In genomic region chr16:26598591-26598990, GRCm38 (mm10) we compare ENCODE assay signal across 19 mouse cellular contexts.
"Had no signal": no experiment of that assay in that cellular context is flagged by ENCODE, and none has a peak within 500 bp of the region (broad histone marks: within the 10 kb centered on the region; RNA-seq: fewer than 3 reads in every experiment).

No protein-coding gene starts in this region.

- ATAC-seq: midbrain, embryonic 15.5 days had no signal

- H3K27ac ChIP-seq: liver, embryonic 13.5 days; midbrain, embryonic 12.5 days; midbrain, embryonic 15.5 days; neural tube, embryonic 12.5 days; neural tube, embryonic 15.5 days had no signal

- DNase-seq: kidney, adult 18-20 months; kidney, adult 9 months; kidney, postnatal 14 days; kidney, postnatal 4 days; layer of hippocampus, adult 9-11 months; layer of hippocampus, postnatal 36 days; liver, embryonic 13.5 days; lung, adult 2 months; lung, postnatal 14 days; lung, postnatal 4 days; retina, postnatal 1 day; right cerebral cortex, postnatal 25 days; thymus, adult 18-20 months; thymus, postnatal 14 days; thymus, postnatal 4 days had no signal

- H3K4me3 ChIP-seq: liver, embryonic 13.5 days; midbrain, embryonic 12.5 days; midbrain, embryonic 15.5 days; neural tube, embryonic 12.5 days; neural tube, embryonic 15.5 days had no signal
